Mouse (Mus musculus): ENCODE measurements at regions not wholly inside any gene's neighbourhood (a gene's known extent, or its start where the extent isn't known, plus 50 kb on each side); places are given as distances from the start of the nearest gene placed in this dataset.
A peak's percentile ranks its signal among the peaks of the same experiment; 100 is the strongest.
"Not testable (repeated sequence)": the region's sequence is repeated elsewhere in the genome, so short reads cannot be mapped to it uniquely, and the experiment has no call there.

DNA sequence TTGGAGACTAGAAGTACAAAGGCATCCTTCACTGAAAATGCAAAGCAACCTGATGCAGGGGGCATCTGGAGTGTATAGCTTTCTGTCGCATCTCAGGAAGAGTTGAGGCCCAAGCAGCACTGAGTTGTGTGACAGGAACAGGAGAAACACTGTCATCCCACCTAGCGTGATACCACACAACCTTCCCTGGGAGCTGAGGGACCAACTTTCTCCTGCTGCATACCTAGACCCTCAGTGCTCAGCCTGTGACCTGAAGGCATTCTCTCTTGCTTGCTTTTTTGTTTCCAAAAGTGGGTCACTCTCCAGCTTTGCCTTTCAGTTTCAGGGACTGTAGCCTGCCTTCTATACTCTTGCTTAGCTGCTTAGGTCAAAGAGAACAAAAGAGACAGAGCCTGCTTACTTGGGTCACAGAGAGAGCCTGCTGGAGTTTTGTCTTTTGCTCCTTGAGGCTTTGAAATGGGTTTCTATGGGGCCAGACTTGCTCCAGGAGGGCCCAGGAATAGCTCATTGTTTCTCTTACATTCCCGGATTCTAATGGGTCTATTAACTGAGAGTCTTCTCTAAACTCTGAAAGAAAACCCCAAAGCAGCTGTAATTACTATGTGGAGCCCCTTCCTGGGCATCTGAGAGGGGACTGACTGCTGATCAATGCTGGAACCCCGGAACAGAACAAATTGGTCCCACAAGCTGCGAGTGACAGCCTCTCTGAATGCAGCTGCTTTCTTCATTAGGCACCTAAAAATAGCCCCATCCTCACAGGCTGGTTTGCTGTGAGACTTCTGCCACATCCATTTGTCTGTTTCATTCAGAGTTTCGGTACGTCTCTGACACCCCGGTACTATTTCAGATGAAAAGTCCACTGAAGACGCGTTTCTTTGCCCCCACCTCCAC, 73.9 kb upstream of the Atxn1 start:
- no peak for DNase-seq (ENCODE audit: low spot score in 2 of 2)

- DNase-seq (ENCODE audit: low spot score in 2 of 2): no peak
Measured at GRCm38 (mm10) chr13:46032281-46032680, 67.5 kb upstream of the Atxn1 start.

- DNase-seq (ENCODE audit: low spot score in 2 of 2): no peak
Measured at GRCm38 (mm10) chr13:46026018-46026417, 61.2 kb upstream of the Atxn1 start.

GRCm38 (mm10) chr13:46023630-46024041, 58.8 kb upstream of the Atxn1 start:
- no peak for DNase-seq (ENCODE audit: low spot score in 2 of 2)

DNA sequence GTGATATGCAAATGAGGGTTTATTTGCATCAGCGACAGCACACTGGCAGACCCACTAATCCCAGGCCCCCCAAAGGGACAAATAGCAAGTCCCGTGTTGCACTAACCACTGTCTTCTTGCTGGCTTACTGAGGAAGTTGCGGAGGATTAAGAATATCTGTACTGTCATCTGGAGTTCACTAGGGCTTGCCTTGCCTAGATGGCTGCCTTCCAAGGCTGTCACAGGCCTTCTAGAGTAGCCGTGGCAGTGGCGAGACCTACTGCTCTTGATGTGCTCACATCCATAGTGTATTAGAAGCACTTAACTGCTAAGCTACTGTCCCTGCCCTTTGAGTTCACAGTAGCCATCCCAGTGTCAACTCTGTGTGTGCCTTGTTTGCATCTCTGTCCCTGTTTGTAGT, 58.4 kb upstream of the Atxn1 start:
- no peak for DNase-seq (ENCODE audit: low spot score in 2 of 2)

GRCm38 (mm10) chr13:46020945-46021835, 56.4 kb upstream of the Atxn1 start:
- no peak for DNase-seq (ENCODE audit: low spot score in 2 of 2)

- peak; percentile 17 to 39 for DNase-seq (ENCODE audit: low spot score in 2 of 2)
Measured at GRCm38 (mm10) chr13:46019431-46020166, 54.8 kb upstream of the Atxn1 start.

DNA sequence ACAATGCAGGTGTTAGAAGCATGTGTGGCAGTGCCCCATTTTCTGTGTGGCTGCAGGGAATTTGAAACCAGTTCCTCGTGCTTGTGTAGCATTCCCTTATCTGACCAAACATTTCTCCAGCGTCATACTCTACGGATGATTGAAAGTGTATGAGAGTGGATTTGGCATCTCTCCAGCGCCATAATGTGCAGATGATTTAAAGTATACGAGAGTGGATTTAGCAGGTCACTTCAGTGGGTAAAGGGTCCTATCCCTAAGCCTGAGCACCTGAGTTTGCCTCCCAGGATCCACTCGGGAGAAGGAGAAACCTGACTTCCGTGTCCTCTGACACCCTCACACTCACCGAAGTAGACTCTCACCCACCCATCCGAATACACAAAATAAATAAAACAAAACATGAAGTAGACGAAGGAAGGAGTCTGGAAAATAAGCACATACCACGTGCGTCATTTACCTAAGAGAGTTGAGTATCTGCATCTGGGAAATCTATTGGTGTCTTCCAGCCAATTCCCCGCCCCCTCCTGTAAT, 54.2 kb upstream of the Atxn1 start:
- DNase-seq (ENCODE audit: low spot score in 2 of 2): no peak

GRCm38 (mm10) chr13:46017742-46018141, 52.9 kb upstream of the Atxn1 start:
- no peak for DNase-seq (ENCODE audit: low spot score in 2 of 2)

DNA sequence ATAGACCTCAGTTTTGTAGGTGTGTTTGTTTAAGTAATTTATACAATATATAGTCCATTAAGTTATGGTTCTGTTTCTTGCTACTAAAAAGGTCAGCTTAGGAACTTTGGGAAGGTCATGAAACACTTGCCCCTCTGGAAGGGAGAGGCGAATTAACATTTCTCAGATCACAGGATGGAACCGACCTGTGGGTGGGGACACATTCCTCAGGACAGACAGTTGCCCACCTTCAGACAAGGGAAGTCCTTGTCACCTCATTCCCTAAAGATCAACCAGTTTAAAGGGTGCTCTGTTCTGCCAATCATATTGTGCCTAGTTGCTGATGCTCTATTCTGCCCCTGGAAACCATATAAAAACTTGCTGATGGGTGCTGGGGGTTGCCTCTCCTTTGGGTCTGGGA, 52.2 kb upstream of the Atxn1 start:
- DNase-seq (ENCODE audit: low spot score in 2 of 2): not testable (repeated sequence)

DNA sequence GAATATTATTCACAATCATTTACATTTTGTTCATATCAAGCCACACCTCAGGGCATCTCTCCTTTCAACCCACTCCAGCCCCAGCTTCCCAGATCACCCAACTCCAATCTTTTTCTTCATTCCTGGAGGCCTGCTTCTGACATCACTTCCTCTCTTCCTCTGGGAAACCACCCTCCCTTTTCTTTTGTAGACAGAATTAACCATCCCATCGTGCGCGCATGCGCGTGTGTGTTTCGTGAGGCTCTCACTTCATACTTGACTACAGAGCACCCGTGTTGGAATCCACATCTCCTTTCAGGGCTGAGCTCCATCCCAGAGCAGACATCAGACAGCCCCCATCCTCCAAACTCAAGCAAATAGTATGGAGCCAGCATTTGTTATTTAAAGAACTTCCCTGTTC, 50.4 kb upstream of the Atxn1 start:
- no peak for DNase-seq (ENCODE audit: low spot score in 2 of 2)

DNA sequence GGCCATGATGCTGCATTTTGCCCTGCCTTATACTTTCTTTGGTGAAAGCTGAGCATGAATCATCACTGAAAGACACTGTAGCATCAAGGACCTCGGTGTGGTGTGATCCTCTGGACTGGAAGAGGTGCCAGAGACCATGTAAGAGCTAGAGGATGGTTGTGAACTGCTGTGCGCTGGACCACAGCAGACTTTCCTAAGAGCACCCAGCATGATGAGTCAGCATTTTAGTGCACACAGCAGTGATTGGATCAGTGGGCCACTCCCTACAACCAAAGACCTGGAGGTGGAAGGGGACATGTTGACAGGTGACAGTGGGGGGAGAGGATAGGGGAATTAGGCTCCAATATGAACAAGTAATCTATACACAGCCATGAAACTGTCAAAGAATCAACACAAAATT, 49.8 kb upstream of the Atxn1 start:
- no peak for DNase-seq (ENCODE audit: low spot score in 2 of 2)
